ENCODE assay signal across 20 mouse cellular contexts in genomic region chr9:45116819-45117218, GRCm38 (mm10). TPM values are rescaled to one million over a fixed set of nuclear protein-coding genes. Genes with fewer than 3 reads are reported as not detected.
DNase-seq lines count a peak whose midpoint lies in the region; TF ChIP-seq lines count a peak whose summit lies in the region.
"Had no signal": no experiment of that assay in that cellular context is flagged by ENCODE, and none has a peak within 500 bp of the region (broad histone marks: within the 10 kb centered on the region; RNA-seq: fewer than 3 reads in every experiment).

No protein-coding gene starts in this region.

- H3K4me1 ChIP-seq in limb, embryonic 10.5 days: peaks cover 67% of the 10 kb centered on the region
- H3K4me1 ChIP-seq: liver, embryonic 12.5 days had no signal

- TF ChIP-seq CTCF in gastrocnemius, adult 2 months (IDR thresholded peaks at IDR 0.05): no peak

- WGBS in limb, embryonic 10.5 days: 71% methylated on average over 9 of the region's 9 CpGs

- no peaks in the 10 kb centered on the region; the same call in 1 of the 2 replicates for H3K36me3 ChIP-seq in limb, embryonic 10.5 days
- H3K36me3 ChIP-seq: forebrain, embryonic 15.5 days; liver, embryonic 12.5 days; lung, embryonic 15.5 days had no signal

- H3K27me3 ChIP-seq in limb, embryonic 10.5 days (ENCODE audit: low read depth, poor library complexity, severe bottlenecking): no peaks in the 10 kb centered on the region
- H3K27me3 ChIP-seq: lung, embryonic 15.5 days had no signal

- H3K9me3 ChIP-seq in limb, embryonic 10.5 days (replicated peaks): no peaks in the 10 kb centered on the region
- H3K9me3 ChIP-seq: forebrain, embryonic 15.5 days; liver, embryonic 12.5 days; lung, embryonic 15.5 days; megakaryocyte, embryonic 14.5 days had no signal

- H3K4me3 ChIP-seq in gastrocnemius, adult 2 months: no peak overlapping the region
- no peak overlapping the region for H3K4me3 ChIP-seq in limb, embryonic 10.5 days
- H3K4me3 ChIP-seq: liver, embryonic 12.5 days; megakaryocyte, embryonic 14.5 days had no signal

- intact Hi-C loops in gastrocnemius, adult 2 months (cut with DNase I): no loop called here
- intact Hi-C loops in gastrocnemius, postnatal 14 days (cut with DNase I; ENCODE audit: low total_unique reads): no loop called here

- no peak for DNase-seq in gastrocnemius, adult 2 months
- DNase-seq in gastrocnemius, postnatal 14 days: no peak
- peak; percentile 40 for DNase-seq in thymus, postnatal 4 days
- DNase-seq in thymus, adult 18-20 months: no peak
- no peak for DNase-seq in limb, embryonic 10.5 days (ENCODE audit: low spot score)
- DNase-seq in frontal cortex, adult 2 months (ENCODE audit: extremely low spot score in 1 of 2, low spot score in 1 of 2): no peak
- no peak for DNase-seq in heart, postnatal 4 days
- no peak for DNase-seq in frontal cortex, postnatal 14 days (ENCODE audit: low spot score in 2 of 2)
- DNase-seq: cerebellum, postnatal 10 days; heart, adult 18-20 months; left cerebral cortex, postnatal 4 days; right cerebral cortex, postnatal 14 days had no signal

- H3K27ac ChIP-seq in gastrocnemius, adult 2 months: peak overlapping the region; percentile 24
- H3K27ac ChIP-seq in limb, embryonic 10.5 days: peak overlapping the region; percentile 95
- H3K27ac ChIP-seq: forebrain, embryonic 15.5 days; liver, embryonic 12.5 days; lung, embryonic 15.5 days had no signal

RNA-seq across cellular contexts. Expression of gene Scn2b, which starts 0.8 kb away (rescaled TPM):
- 1 to 10 TPM; 1.9 to 2.0 TPM for total RNA-seq in gastrocnemius, adult 2 months (2021)
- total RNA-seq in gastrocnemius, postnatal 14 days (2021): 1 to 10 TPM; 1.9 to 2.6 TPM
- 12.0 and 14.1 TPM in 2 replicates for polyA plus RNA-seq in limb, embryonic 10.5 days (2016; fragmentation: Nextera tagmentation; extraction: Ambion mirVana)
- 82.9 and 83.5 TPM in 2 replicates for polyA plus RNA-seq in frontal cortex, adult 2 months (2012; rRNA removed)
- total RNA-seq in heart, postnatal 4 days (2021): under 1 TPM; 0.56 to 0.64 TPM
- total RNA-seq: hematopoietic stem cell, adult 5-6 weeks had no signal
- polyA plus RNA-seq: Patski had no signal

RNA-seq across cellular contexts. Expression of gene Scn4b, which starts 21.4 kb away (rescaled TPM):
- 100 to 1,000 TPM; 201 to 246 TPM for total RNA-seq in gastrocnemius, adult 2 months (2021)
- 100 to 1,000 TPM in 1 of 2 experiments, 10 to 100 TPM in 1; 99.1 to 115 TPM for total RNA-seq in gastrocnemius, postnatal 14 days (2021)
- 2.0 and 4.1 TPM in 2 replicates for polyA plus RNA-seq in limb, embryonic 10.5 days (2016; fragmentation: Nextera tagmentation; extraction: Ambion mirVana)
- 17.4 and 32.4 TPM in 2 replicates for polyA plus RNA-seq in frontal cortex, adult 2 months (2012; rRNA removed)
- under 1 TPM; 0.10 to 0.14 TPM for total RNA-seq in heart, postnatal 4 days (2021)
- total RNA-seq: hematopoietic stem cell, adult 5-6 weeks had no signal
- polyA plus RNA-seq: heart, embryonic 14.5 days; Patski; stomach, embryonic 14.5 days had no signal

RNA-seq across cellular contexts. Expression of gene Jaml, which starts 37.8 kb away (rescaled TPM):
- under 1 TPM; 0.64 to 0.66 TPM for total RNA-seq in gastrocnemius, adult 2 months (2021)
- total RNA-seq in gastrocnemius, postnatal 14 days (2021): under 1 TPM; 0.37 to 0.69 TPM
- polyA plus RNA-seq in limb, embryonic 10.5 days (2016; fragmentation: Nextera tagmentation; extraction: Ambion mirVana): 6.3 and 12.2 TPM in 2 replicates
- 0.32 and 0.59 TPM in 2 replicates for polyA plus RNA-seq in frontal cortex, adult 2 months (2012; rRNA removed)
- under 1 TPM in 1 of 2 experiments, not detected in 1; 0.32 TPM for total RNA-seq in heart, postnatal 4 days (2021)
- polyA plus RNA-seq: liver, embryonic 12.5 days; Patski had no signal

Comparison
In these comparisons a context has a peak if more than half of its experiments do, and no peak if none do; other contexts are left out.
1. RNA of gene Scn4b, which starts 21.4 kb away (total RNA-seq): 201 to 246 TPM in gastrocnemius, adult 2 months and 99.1 to 115 TPM in gastrocnemius, postnatal 14 days; 0.10 to 0.14 TPM in heart, postnatal 4 days; every median in the first group is over 10 times any median in the second.